Mouse (Mus musculus) right cerebral cortex, postnatal 10 days (tissue): Measurements from ENCODE around the gene Frmpd2.

Source experiments
- DNase-seq, 2 experiments: peaks; one replicate each; pipeline ENCODE4 v3.0.0; 2021; ENCODE audit warnings: low spot score in 2 of 2

Gene Frmpd2

GRCm38 (mm10) chr14:33607431-33607830 lies 135.9 kb downstream of the Frmpd2 start:
- DNase-seq: peak in 1 of 2 experiments; percentile 31
